ENCODE assay signal across 11 mouse cellular contexts in genomic region chr10:67071884-67072283, GRCm38 (mm10). TPM values are rescaled to one million over a fixed set of nuclear protein-coding genes. Genes with fewer than 3 reads are reported as not detected.
A peak's percentile ranks its signal among the peaks of the same experiment; 100 is the strongest.
DNase-seq lines count a peak whose midpoint lies in the region; ATAC-seq and TF ChIP-seq lines count a peak whose summit lies in the region.
"Had no signal": no experiment of that assay in that cellular context is flagged by ENCODE, and none has a peak within 500 bp of the region (broad histone marks: within the 10 kb centered on the region; RNA-seq: fewer than 3 reads in every experiment).

No protein-coding gene starts in this region.

- no peak overlapping the region for H3K4me3 ChIP-seq in liver, postnatal 0 days (ENCODE audit: low read depth, low read length)
- no peak overlapping the region for H3K4me3 ChIP-seq in liver, embryonic 11.5 days (ENCODE audit: low read depth, low read length)
- no peak overlapping the region for H3K4me3 ChIP-seq in embryonic facial prominence, embryonic 15.5 days (replicated peaks)
- H3K4me3 ChIP-seq in intestine, embryonic 15.5 days (replicated peaks): no peak overlapping the region
- H3K4me3 ChIP-seq: neural tube, embryonic 13.5 days had no signal

- 0 out of 2 replicates have a peak, but pooled peaks cover 4% of the 10 kb centered on the region for H3K4me1 ChIP-seq in liver, postnatal 0 days (ENCODE audit: insufficient read depth)
- no peaks in the 10 kb centered on the region; the same call in 1 of the 2 replicates for H3K4me1 ChIP-seq in liver, embryonic 11.5 days (replicated peaks; ENCODE audit: control insufficient read depth, insufficient read depth, low read length)
- H3K4me1 ChIP-seq in embryonic facial prominence, embryonic 15.5 days: peaks cover 11% of the 10 kb centered on the region; the same call in 1 of the 2 replicates
- H3K4me1 ChIP-seq in intestine, embryonic 15.5 days (replicated peaks): 0 out of 2 replicates have a peak, but pooled peaks cover 2% of the 10 kb centered on the region

- no peaks in the 10 kb centered on the region for H3K27me3 ChIP-seq in liver, postnatal 0 days (ENCODE audit: insufficient read depth, low read length)
- no peaks in the 10 kb centered on the region for H3K27me3 ChIP-seq in liver, embryonic 11.5 days (replicated peaks; ENCODE audit: control insufficient read depth, insufficient read depth, low read length)
- no peaks in the 10 kb centered on the region for H3K27me3 ChIP-seq in embryonic facial prominence, embryonic 15.5 days
- H3K27me3 ChIP-seq in splenic B cell, adult 2 months (ENCODE audit: control insufficient read depth, insufficient read depth, low read length, poor library complexity, severe bottlenecking): no peaks in the 10 kb centered on the region
- H3K27me3 ChIP-seq in intestine, embryonic 15.5 days (replicated peaks): no peaks in the 10 kb centered on the region
- H3K27me3 ChIP-seq: neural tube, embryonic 13.5 days had no signal

- H3K27ac ChIP-seq in liver, postnatal 0 days (ENCODE audit: low read depth): no peak overlapping the region; the same call in 1 of the 2 replicates
- H3K27ac ChIP-seq in liver, embryonic 11.5 days (ENCODE audit: low read depth, low read length): no peak overlapping the region
- H3K27ac ChIP-seq in embryonic facial prominence, embryonic 15.5 days (replicated peaks): peak overlapping the region; percentile 58
- H3K27ac ChIP-seq in intestine, embryonic 15.5 days: no peak overlapping the region
- H3K27ac ChIP-seq: neural tube, embryonic 13.5 days; stomach, postnatal 0 days had no signal

- peak overlapping the region; percentile 46 for H3K4me2 ChIP-seq in liver, postnatal 0 days (ENCODE audit: low read depth, low read length)
- no peak overlapping the region for H3K4me2 ChIP-seq in liver, embryonic 11.5 days
- no peak overlapping the region for H3K4me2 ChIP-seq in embryonic facial prominence, embryonic 15.5 days (replicated peaks)
- no peak overlapping the region for H3K4me2 ChIP-seq in intestine, embryonic 15.5 days (replicated peaks)
- H3K4me2 ChIP-seq: neural tube, embryonic 13.5 days had no signal

- no peak for ATAC-seq in liver, postnatal 0 days
- ATAC-seq in liver, embryonic 11.5 days (replicated peaks; ENCODE audit: low FRiP score): no peak; the same call in 1 of the 2 replicates
- ATAC-seq in embryonic facial prominence, embryonic 15.5 days (ENCODE audit: insufficient number of reproducible peaks, low FRiP score, low TSS enrichment, low read depth): no peak
- no peak for ATAC-seq in intestine, embryonic 15.5 days

- no peak for DNase-seq in liver, postnatal 0 days
- no peak for DNase-seq in liver, embryonic 11.5 days (ENCODE audit: low spot score)
- peak; percentile 40 for DNase-seq in ES-CJ7 (ENCODE audit: low read depth, low spot score)
- peak; percentile 75 for DNase-seq in splenic B cell, adult 2 months (ENCODE audit: low read depth, low spot score)
- DNase-seq in cerebellum, adult 8-10 months: no peak
- DNase-seq: heart, postnatal 36 days; kidney, postnatal 10 days had no signal

- WGBS in liver, postnatal 0 days (ENCODE audit: insufficient replicate concordance): 43% methylated on average over 5 of the region's 5 CpGs
- WGBS in liver, embryonic 11.5 days: 54% methylated on average over 5 of the region's 5 CpGs
- 81% methylated on average over 5 of the region's 5 CpGs for WGBS in embryonic facial prominence, embryonic 15.5 days
- WGBS in intestine, embryonic 15.5 days: 82% methylated on average over 5 of the region's 5 CpGs

- H3K36me3 ChIP-seq in liver, postnatal 0 days (replicated peaks; ENCODE audit: insufficient read depth, low read length): no peaks in the 10 kb centered on the region
- H3K36me3 ChIP-seq in liver, embryonic 11.5 days (ENCODE audit: control insufficient read depth, insufficient read depth, low read length): no peaks in the 10 kb centered on the region
- H3K36me3 ChIP-seq in embryonic facial prominence, embryonic 15.5 days: no peaks in the 10 kb centered on the region
- no peaks in the 10 kb centered on the region for H3K36me3 ChIP-seq in splenic B cell, adult 2 months (ENCODE audit: control insufficient read depth, insufficient read depth, low read length, poor library complexity, severe bottlenecking)
- H3K36me3 ChIP-seq in intestine, embryonic 15.5 days: no peaks in the 10 kb centered on the region
- H3K36me3 ChIP-seq: neural tube, embryonic 13.5 days had no signal

- TF ChIP-seq CTCF in liver, postnatal 0 days (IDR thresholded peaks at IDR 0.05; ENCODE audit: low read depth): no peak

- H3K9me3 ChIP-seq in liver, postnatal 0 days (ENCODE audit: low read length): no peaks in the 10 kb centered on the region
- H3K9me3 ChIP-seq in liver, embryonic 11.5 days (ENCODE audit: control insufficient read depth, low read length): no peaks in the 10 kb centered on the region
- no peaks in the 10 kb centered on the region for H3K9me3 ChIP-seq in embryonic facial prominence, embryonic 15.5 days (replicated peaks)
- no peaks in the 10 kb centered on the region for H3K9me3 ChIP-seq in intestine, embryonic 15.5 days
- H3K9me3 ChIP-seq: neural tube, embryonic 13.5 days had no signal

- no peak overlapping the region for H3K9ac ChIP-seq in liver, postnatal 0 days (replicated peaks)
- no peak overlapping the region for H3K9ac ChIP-seq in liver, embryonic 11.5 days (ENCODE audit: low read depth, low read length)
- no peak overlapping the region for H3K9ac ChIP-seq in embryonic facial prominence, embryonic 15.5 days
- no peak overlapping the region for H3K9ac ChIP-seq in intestine, embryonic 15.5 days
- H3K9ac ChIP-seq: neural tube, embryonic 13.5 days had no signal

- TF ChIP-seq EP300 in liver, postnatal 0 days (IDR thresholded peaks at IDR 0.05; ENCODE audit: low read depth): no peak

RNA-seq across cellular contexts. Expression of gene Jmjd1c, which starts 24.0 kb away (rescaled TPM):
- 15.0 and 15.7 TPM in 2 replicates for polyA plus RNA-seq in liver, postnatal 0 days (2015; fragmentation: Nextera tagmentation; extraction: Ambion mirVana)
- polyA plus RNA-seq in liver, embryonic 11.5 days (2014; fragmentation: Nextera tagmentation; extraction: Ambion mirVana): 26.0 and 31.6 TPM in 2 replicates
- polyA plus RNA-seq in embryonic facial prominence, embryonic 15.5 days (2015; fragmentation: Nextera tagmentation; extraction: Ambion mirVana): 56.1 and 56.6 TPM in 2 replicates
- 33.5 and 36.2 TPM in 2 replicates for polyA plus RNA-seq in intestine, embryonic 15.5 days (2015; fragmentation: Nextera tagmentation; extraction: Ambion mirVana)

RNA-seq across cellular contexts. Expression of gene Reep3, which starts 24.9 kb away (rescaled TPM):
- polyA plus RNA-seq in liver, postnatal 0 days (2015; fragmentation: Nextera tagmentation; extraction: Ambion mirVana): 18.5 and 19.6 TPM in 2 replicates
- 11.5 and 12.4 TPM in 2 replicates for polyA plus RNA-seq in liver, embryonic 11.5 days (2014; fragmentation: Nextera tagmentation; extraction: Ambion mirVana)
- 47.7 and 55.5 TPM in 2 replicates for polyA plus RNA-seq in embryonic facial prominence, embryonic 15.5 days (2015; fragmentation: Nextera tagmentation; extraction: Ambion mirVana)
- 38.6 and 41.5 TPM in 2 replicates for polyA plus RNA-seq in intestine, embryonic 15.5 days (2015; fragmentation: Nextera tagmentation; extraction: Ambion mirVana)

Comparison
In these comparisons a context has a peak if more than half of its experiments do, and no peak if none do; other contexts are left out.
1. DNase-seq: peak in ES-CJ7 (single experiment) and splenic B cell, adult 2 months (single experiment); none in liver, postnatal 0 days (single experiment), liver, embryonic 11.5 days (single experiment) and cerebellum, adult 8-10 months (single experiment).